Mouse (Mus musculus) neutrophil, adult 5-6 weeks (primary cell): ENCODE data around the gene Qrsl1. TPM values are rescaled to one million over a fixed set of nuclear protein-coding genes. Genes with fewer than 3 reads are reported as not detected.
A peak's percentile ranks its signal among the peaks of the same experiment; 100 is the strongest.

Experiments used
- ATAC-seq: fragments of 151-379, 151-347 bp; 2 replicates; pipeline ENCODE4 v1.8.0; 2017; ENCODE audit warnings: mild to moderate bottlenecking, moderate TSS enrichment; ENCODE audit not compliant: insufficient number of reproducible peaks, poor library complexity, low FRiP score, severe bottlenecking; ENCODE audit errors: extremely low read depth
- total RNA-seq: library from RNA; stranded (forward); fragments of 200-1000 nt; gene quantifications from 2 replicates; pipeline ENCODE4 v1.2.3, GENCODE M21; 2017

Qrsl1 gene
- total RNA-seq, 1 experiment from 2014 or later = 25.0 TPM

DNA sequence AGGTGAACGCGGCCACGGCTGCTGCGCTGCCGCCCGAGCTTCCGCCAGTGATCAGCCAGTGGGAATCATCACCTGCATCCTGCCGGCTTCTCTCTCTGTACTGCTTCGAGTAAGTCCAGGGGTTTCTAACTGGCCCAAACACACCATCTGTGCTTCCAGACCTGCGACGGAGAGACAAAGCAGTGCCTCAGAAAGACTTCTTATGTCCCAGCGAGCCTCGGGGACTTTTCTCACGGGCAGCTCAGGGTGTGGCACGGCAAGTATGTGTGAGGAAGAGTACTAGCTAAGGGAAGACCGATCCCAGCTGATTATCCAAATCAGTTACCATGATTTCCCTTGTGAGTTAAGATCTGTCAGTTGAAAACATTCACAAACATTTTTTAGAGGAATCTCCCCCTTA is 12.6 kb downstream of the Qrsl1 start:
- no peak for ATAC-seq

GRCm38 (mm10) chr10:43887676-43888075 is 13.9 kb downstream of the Qrsl1 start:
- ATAC-seq = no peak

- peak; percentile 66 for ATAC-seq
These were observed 30.1 kb downstream of the Qrsl1 start for GRCm38 (mm10) chr10:43871458-43871857.

GRCm38 (mm10) chr10:43870752-43871151 is 30.8 kb downstream of the Qrsl1 start:
- peak; percentile 63; the same call in 1 of the 2 replicates for ATAC-seq

GRCm38 (mm10) chr10:43856351-43856750 is 45.2 kb downstream of the Qrsl1 start:
- peak; percentile 99 for ATAC-seq

- ATAC-seq = peak; percentile 52; the same call in 1 of the 2 replicates
These were observed 45.6 kb downstream of the Qrsl1 start for GRCm38 (mm10) chr10:43855916-43856315.

DNA sequence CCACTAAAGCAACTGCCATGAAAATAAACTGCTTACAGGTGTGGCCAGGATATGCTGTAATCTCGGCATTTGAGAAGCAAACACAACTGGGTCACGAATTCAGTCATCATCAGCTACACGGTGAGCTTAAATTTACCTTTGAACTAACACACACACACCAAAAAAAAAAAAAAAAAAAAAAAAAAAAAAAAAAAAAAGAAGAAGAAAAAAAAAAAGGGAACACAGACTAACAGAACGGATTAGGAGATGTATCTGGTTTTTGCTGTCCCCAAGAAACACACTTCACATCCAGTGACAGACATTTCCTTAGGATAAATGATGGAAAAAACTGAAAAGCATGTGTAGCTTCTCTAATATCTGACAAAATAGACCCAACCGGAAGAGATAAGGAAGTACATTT is 49.6 kb downstream of the Qrsl1 start:
- no peak for ATAC-seq

GRCm38 (mm10) chr10:43849478-43849877 is 52.1 kb downstream of the Qrsl1 start:
- peak; percentile 36; the same call in 1 of the 2 replicates for ATAC-seq

DNA sequence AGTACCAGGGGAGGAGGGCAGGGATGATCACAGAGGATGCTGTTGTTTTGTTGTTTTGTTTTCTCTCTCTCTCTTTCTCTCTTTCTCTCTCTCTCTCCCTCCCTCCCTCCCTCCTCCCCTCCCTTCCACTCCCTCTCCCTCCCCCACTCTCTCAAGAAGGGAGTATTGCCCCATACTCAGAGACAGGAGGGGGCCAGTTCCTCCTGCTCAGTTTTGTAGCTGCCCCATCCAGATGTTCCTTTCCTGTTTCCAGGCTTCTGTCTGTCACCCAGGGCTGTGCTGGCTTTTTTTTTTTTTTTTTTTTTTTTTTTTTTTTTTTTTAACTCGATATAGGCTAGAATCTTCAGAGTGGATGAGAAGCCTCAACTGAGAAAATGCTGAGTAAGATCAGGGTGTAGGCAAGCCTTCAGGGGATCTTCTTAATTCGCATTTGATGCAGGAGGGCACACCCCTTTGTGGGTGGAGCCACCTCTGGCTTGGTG is 55.4 kb downstream of the Qrsl1 start:
- no peak for ATAC-seq

- ATAC-seq = no peak
These were observed 56.1 kb downstream of the Qrsl1 start for GRCm38 (mm10) chr10:43845442-43845841.

GRCm38 (mm10) chr10:43841441-43841840 is 60.1 kb downstream of the Qrsl1 start:
- no peak for ATAC-seq

GRCm38 (mm10) chr10:43832868-43833267 is 68.7 kb downstream of the Qrsl1 start:
- ATAC-seq = no peak

DNA sequence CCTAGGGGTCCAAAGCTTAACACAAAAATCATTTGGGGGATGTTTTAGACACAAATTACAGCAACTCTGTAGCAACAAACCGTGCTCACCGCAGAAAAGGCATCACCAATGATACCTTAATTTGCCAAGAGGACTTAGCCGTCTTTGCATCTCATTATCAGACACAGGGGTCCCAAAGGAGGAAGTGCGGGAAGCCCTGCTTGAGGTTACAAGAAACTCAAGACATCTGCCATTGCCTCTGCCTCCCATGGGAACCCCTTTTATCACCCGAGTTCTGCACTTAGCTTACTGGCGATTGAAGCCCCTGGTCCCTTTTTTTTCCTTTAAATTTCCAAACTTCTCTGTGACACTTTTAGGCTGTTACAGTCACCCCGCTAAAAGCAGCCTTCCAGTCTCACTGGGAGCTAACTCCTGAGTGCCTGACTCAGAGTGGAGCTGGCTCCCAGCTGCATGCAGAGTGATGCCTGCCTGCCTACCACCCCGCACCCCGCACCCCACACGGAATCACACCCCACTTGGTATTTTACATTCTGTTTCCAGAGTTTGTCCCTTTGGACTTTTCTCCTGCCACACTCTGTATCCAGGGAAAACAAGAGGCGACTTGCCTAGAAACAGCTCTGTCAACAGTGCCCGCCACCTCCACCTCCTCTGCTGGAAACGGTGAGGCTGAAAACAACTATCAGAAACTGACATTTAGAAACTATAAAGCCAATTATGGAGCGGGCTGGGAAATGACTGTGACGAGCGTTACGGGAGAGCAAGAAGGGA is 71.1 kb downstream of the Qrsl1 start:
- peak; percentile 27; the same call in 1 of the 2 replicates for ATAC-seq

DNA sequence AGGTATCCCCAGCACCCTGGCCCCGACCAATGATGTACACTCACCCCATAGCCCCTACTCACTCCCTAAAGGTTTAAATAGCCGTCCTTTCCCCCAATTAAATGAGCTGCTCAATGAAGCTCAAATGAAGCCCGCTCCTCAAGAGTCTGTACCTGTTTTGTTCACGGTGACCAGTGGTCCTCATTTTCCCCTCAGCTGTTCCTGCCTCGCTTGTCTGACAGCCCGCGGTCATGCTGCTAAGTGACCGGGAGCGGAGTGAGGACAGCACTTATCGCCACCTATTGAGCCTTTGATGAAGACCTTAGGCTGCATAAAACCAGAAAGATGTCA is 72.9 kb downstream of the Qrsl1 start:
- no peak for ATAC-seq

GRCm38 (mm10) chr10:43827958-43828685 is 73.4 kb downstream of the Qrsl1 start:
- no peak for ATAC-seq

GRCm38 (mm10) chr10:43826773-43827621 is 74.5 kb downstream of the Qrsl1 start:
- ATAC-seq = peak; percentile 69

GRCm38 (mm10) chr10:43825696-43826095 is 75.8 kb downstream of the Qrsl1 start:
- ATAC-seq = no peak

- ATAC-seq = no peak
These were observed 76.8 kb downstream of the Qrsl1 start for GRCm38 (mm10) chr10:43824713-43825112.
